Mouse (Mus musculus) MEL (cell line): Measurements from ENCODE around the gene Galntl5. TPM values are rescaled to one million over a fixed set of nuclear protein-coding genes. Genes with fewer than 3 reads are reported as not detected.

Experiments
- DNase-seq: peaks from one replicate; pipeline ENCODE4 v3.0.0; 2011; ENCODE audit warnings: low read depth, low spot score
- H3K27ac ChIP-seq: 2 replicates; pipeline ENCODE4 v1.5.1; 2012; ENCODE audit warnings: low read depth, mild to moderate bottlenecking, control low read depth, low read length, moderate library complexity; ENCODE audit not compliant: control insufficient read depth
- H3K27me3 ChIP-seq, 2 experiments: fragments of 150-350 bp in 1 of 2; sonication (generic) in 1 of 2; 2 replicates each; pipeline ENCODE4 v1.6.1; 2012; ENCODE audit warnings: low read length in 2 of 2, mild to moderate bottlenecking in 2 of 2, improper control_type of control experiment in 1 of 2, moderate library complexity in 1 of 2; ENCODE audit not compliant: insufficient read depth in 2 of 2, control insufficient read depth in 1 of 2
- H3K36me3 ChIP-seq, 2 experiments: 2 replicates each; pipeline ENCODE4 v1.6.1; 2012 to 2014; ENCODE audit warnings: low read length in 2 of 2, improper control_type of control experiment in 1 of 2, inconsistent platforms in 1 of 2, mild to moderate bottlenecking in 1 of 2; ENCODE audit not compliant: insufficient read depth in 2 of 2, control insufficient read depth in 1 of 2
- H3K4me1 ChIP-seq, 2 experiments: fragments of 150-350 bp in 1 of 2; sonication (generic) in 1 of 2; 2 replicates each; pipeline ENCODE4 v1.6.1; 2012; ENCODE audit warnings: low read length in 2 of 2, improper control_type of control experiment in 1 of 2, mild to moderate bottlenecking in 1 of 2; ENCODE audit not compliant: insufficient read depth in 2 of 2, control insufficient read depth in 1 of 2
- H3K4me3 ChIP-seq, 2 experiments: fragments of 150-350 bp in 1 of 2; sonication (generic) in 1 of 2; 2 replicates each; pipeline ENCODE4 v1.5.1; 2012; ENCODE audit warnings: low read depth in 2 of 2, low read length in 2 of 2, mild to moderate bottlenecking in 2 of 2, moderate library complexity in 2 of 2, control low read depth in 1 of 2, improper control_type of control experiment in 1 of 2; ENCODE audit not compliant: control insufficient read depth in 1 of 2, insufficient read depth in 1 of 2
- H3K79me2 ChIP-seq: 2 replicates; pipeline ENCODE4 v1.6.1; 2012; ENCODE audit warnings: mild to moderate bottlenecking, low read length, moderate library complexity; ENCODE audit not compliant: control insufficient read depth, poor library complexity, insufficient read depth
- H3K9ac ChIP-seq: 2 replicates; pipeline ENCODE4 v1.6.1; 2012; ENCODE audit warnings: low read depth, mild to moderate bottlenecking, control low read depth, low read length, moderate library complexity; ENCODE audit not compliant: control insufficient read depth, poor library complexity, severe bottlenecking
- H3K9me3 ChIP-seq: fragments of 150-350 bp; sonication (generic); replicated peaks from 2 replicates; pipeline ENCODE4 v1.6.1; 2012; ENCODE audit warnings: mild to moderate bottlenecking, low read length, improper control_type of control experiment, moderate library complexity; ENCODE audit not compliant: insufficient read depth
- BHLHE40 ChIP-seq: IDR thresholded peaks from 2 replicates; pipeline ENCODE4 v1.6.1; 2012; ENCODE audit warnings: low read depth, mild to moderate bottlenecking, inconsistent platforms, low read length, improper control_type of control experiment, borderline replicate concordance
- CHD2 ChIP-seq: IDR thresholded peaks from 2 replicates; pipeline ENCODE4 v1.6.1; 2011; ENCODE audit warnings: low read length, improper control_type of control experiment
- CTCF ChIP-seq, 3 experiments: IDR thresholded peaks in 2 of 3; conservative IDR thresholded peaks in 1 of 3; 2 replicates each; pipeline ENCODE4 v1.5.1; 2011 to 2012; ENCODE audit warnings: low read length in 3 of 3, low read depth in 2 of 3, mild to moderate bottlenecking in 2 of 3, improper control_type of control experiment in 1 of 3, inconsistent platforms in 1 of 3, mixed read lengths in 1 of 3, moderate library complexity in 1 of 3; ENCODE audit not compliant: control insufficient read depth in 1 of 3, insufficient read depth in 1 of 3, poor library complexity in 1 of 3, severe bottlenecking in 1 of 3
- E2F4 ChIP-seq: IDR thresholded peaks from 2 replicates; pipeline ENCODE4 v1.6.1; 2011; ENCODE audit warnings: low read depth, low read length, improper control_type of control experiment, borderline replicate concordance
- EP300 ChIP-seq, 2 experiments: IDR thresholded peaks; 2 replicates each; pipeline ENCODE4 v1.6.1; 2011; ENCODE audit warnings: improper control_type of control experiment in 2 of 2, low read length in 2 of 2, low read depth in 1 of 2, mild to moderate bottlenecking in 1 of 2
- GABPA ChIP-seq: IDR thresholded peaks from 2 replicates; pipeline ENCODE4 v1.6.1; 2012; ENCODE audit warnings: low read depth, mild to moderate bottlenecking, inconsistent platforms, low read length, improper control_type of control experiment, moderate library complexity
- HCFC1 ChIP-seq: IDR thresholded peaks from 2 replicates; pipeline ENCODE4 v1.6.1; 2012; ENCODE audit warnings: low read depth, mild to moderate bottlenecking, inconsistent platforms, low read length, improper control_type of control experiment, moderate library complexity
- MAFK ChIP-seq: IDR thresholded peaks from 2 replicates; pipeline ENCODE4 v1.6.1; 2011; ENCODE audit warnings: low read depth, mild to moderate bottlenecking, low read length, improper control_type of control experiment, borderline replicate concordance
- MEF2A ChIP-seq: IDR thresholded peaks from 2 replicates; pipeline ENCODE4 v1.6.1; 2014; ENCODE audit warnings: low read depth, mild to moderate bottlenecking, inconsistent platforms, low read length, improper control_type of control experiment; ENCODE audit not compliant: poor library complexity, insufficient replicate concordance, severe bottlenecking; ENCODE audit errors: extremely low read depth
- MXI1 ChIP-seq: IDR thresholded peaks from 2 replicates; pipeline ENCODE4 v1.6.1; 2011; ENCODE audit warnings: mild to moderate bottlenecking, low read depth, low read length, improper control_type of control experiment
- MYB ChIP-seq: IDR thresholded peaks from 2 replicates; pipeline ENCODE4 v1.6.1; 2011; ENCODE audit warnings: mild to moderate bottlenecking, low read depth, low read length, improper control_type of control experiment
- MYC ChIP-seq: IDR thresholded peaks from 2 replicates; pipeline ENCODE4 v1.6.1; 2011; ENCODE audit warnings: low read depth, mild to moderate bottlenecking, low read length, improper control_type of control experiment, moderate library complexity
- NELFE ChIP-seq: IDR thresholded peaks from 2 replicates; pipeline ENCODE4 v1.6.1; 2011; ENCODE audit warnings: low read depth, low read length, improper control_type of control experiment
- POLR2A ChIP-seq, 2 experiments: IDR thresholded peaks; 2 replicates each; pipeline ENCODE4 v1.6.1; 2011 to 2012; ENCODE audit warnings: low read length in 2 of 2, mild to moderate bottlenecking in 2 of 2, control low read depth in 1 of 2, improper control_type of control experiment in 1 of 2, low read depth in 1 of 2, moderate library complexity in 1 of 2; ENCODE audit not compliant: control insufficient read depth in 1 of 2, insufficient read depth in 1 of 2, poor library complexity in 1 of 2
- POLR2AphosphoS5 ChIP-seq: IDR thresholded peaks from 2 replicates; pipeline ENCODE4 v1.6.1; 2012; ENCODE audit warnings: low read depth, borderline replicate concordance, mild to moderate bottlenecking, inconsistent platforms, low read length, moderate library complexity, mixed read lengths
- RAD21 ChIP-seq: IDR thresholded peaks from 2 replicates; pipeline ENCODE4 v1.6.1; 2011; ENCODE audit warnings: mild to moderate bottlenecking, low read depth, low read length, improper control_type of control experiment
- RCOR1 ChIP-seq: IDR thresholded peaks from 2 replicates; pipeline ENCODE4 v1.6.1; 2012; ENCODE audit warnings: low read depth, mild to moderate bottlenecking, inconsistent platforms, low read length, improper control_type of control experiment
- SMC3 ChIP-seq: IDR thresholded peaks from 2 replicates; pipeline ENCODE4 v1.6.1; 2011; ENCODE audit warnings: low read depth, low read length, improper control_type of control experiment
- TAL1 ChIP-seq: IDR thresholded peaks from 2 replicates; pipeline ENCODE4 v1.6.1; 2012; ENCODE audit warnings: mild to moderate bottlenecking, inconsistent platforms, low read length, moderate library complexity, mixed read lengths
- TCF12 ChIP-seq: IDR thresholded peaks from 2 replicates; pipeline ENCODE4 v1.6.1; 2014; ENCODE audit warnings: low read depth, mild to moderate bottlenecking, inconsistent platforms, low read length, improper control_type of control experiment, moderate library complexity
- UBTF ChIP-seq: IDR thresholded peaks from 2 replicates; pipeline ENCODE4 v1.6.1; 2012; ENCODE audit warnings: low read depth, mild to moderate bottlenecking, inconsistent platforms, low read length, improper control_type of control experiment, moderate library complexity, borderline replicate concordance; ENCODE audit not compliant: insufficient read depth
- USF1 ChIP-seq: IDR thresholded peaks from 2 replicates; pipeline ENCODE4 v1.6.1; 2014; ENCODE audit warnings: low read depth, mild to moderate bottlenecking, inconsistent platforms, low read length, improper control_type of control experiment, moderate library complexity
- ZC3H11A ChIP-seq: IDR thresholded peaks from 2 replicates; pipeline ENCODE4 v1.6.1; 2012; ENCODE audit warnings: low read depth, mild to moderate bottlenecking, inconsistent platforms, low read length, improper control_type of control experiment
- ZKSCAN1 ChIP-seq: IDR thresholded peaks from 2 replicates; pipeline ENCODE4 v1.6.1; 2012; ENCODE audit warnings: low read depth, mild to moderate bottlenecking, inconsistent platforms, low read length, improper control_type of control experiment, moderate library complexity
- ZMIZ1 ChIP-seq: IDR thresholded peaks from 2 replicates; pipeline ENCODE4 v1.6.1; 2012; ENCODE audit warnings: low read depth, mild to moderate bottlenecking, inconsistent platforms, low read length, improper control_type of control experiment, moderate library complexity
- polyA plus RNA-seq, 2 experiments: library from polyadenylated mRNA; stranded (reverse) in 1 of 2; unstranded in 1 of 2; fragments of >175 nt in 1 of 2; fragments of >200 nt in 1 of 2; gene quantifications; 2 replicates each; pipeline versions ENCODE4 v1.2.1 to v1.2.4; 2012; ENCODE audit warnings: low replicate concordance in 2 of 2, low read depth in 1 of 2; ENCODE audit not compliant: insufficient read length in 2 of 2, insufficient read depth in 1 of 2, missing spikeins in 1 of 2
- total RNA-seq: library from RNA; depleted of rRNA; stranded (reverse); fragments of 300-350 nt; gene quantifications from 2 replicates; pipeline ENCODE4 v1.2.3, GENCODE M21; 2012

Galntl5 gene
- total and polyA plus RNA-seq, 3 experiments, result not detected

DNA sequence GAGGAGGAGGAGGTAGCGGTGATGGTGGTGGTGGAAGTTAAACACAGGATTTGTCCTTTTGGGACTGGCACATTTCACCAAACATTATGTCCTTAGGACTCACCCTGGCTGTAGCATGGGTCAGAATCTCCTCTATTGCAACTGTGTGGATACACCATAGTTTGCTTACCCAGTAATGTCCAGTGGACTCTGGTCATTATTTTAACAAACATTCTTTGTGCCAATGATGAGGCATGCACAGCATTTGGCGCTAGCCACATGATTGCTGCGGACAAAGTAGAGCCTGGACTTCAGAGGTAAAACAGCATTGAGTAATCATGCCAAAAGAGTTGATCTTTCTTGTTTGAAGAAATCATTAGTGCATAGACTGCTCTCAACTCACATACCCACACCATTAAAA, 17.3 kb upstream of the Galntl5 start:
- no peaks in the 10 kb centered on the region for H3K36me3 ChIP-seq
- no peaks in the 10 kb centered on the region for H3K79me2 ChIP-seq
- no peak overlapping the region for H3K4me3 ChIP-seq
- no peak overlapping the region for H3K27ac ChIP-seq
- H3K4me1 ChIP-seq, result no peaks in the 10 kb centered on the region
- H3K27me3 ChIP-seq, result no peaks in the 10 kb centered on the region; a peak in 3 of 4 replicates
- H3K9me3 ChIP-seq, result no peaks in the 10 kb centered on the region
- TF ChIP-seq ZMIZ1 (no peak), CTCF (IDR thresholded peaks at IDR 0.05 in 2 of 3, conservative IDR thresholded peaks at IDR 0.05 in 1 of 3; ENCODE audit: control insufficient read depth in 1 of 3, insufficient read depth in 1 of 3, low read depth in 2 of 3, low read length in 3 of 3, poor library complexity in 1 of 3, severe bottlenecking in 1 of 3) (no peak), POLR2AphosphoS5 (no peak), CHD2 (no peak), UBTF (no peak), BHLHE40 (no peak), POLR2A (IDR thresholded peaks at IDR 0.05; ENCODE audit: control insufficient read depth in 1 of 2, insufficient read depth in 1 of 2, low read depth in 1 of 2, low read length in 2 of 2, poor library complexity in 1 of 2) (no peak), E2F4 (no peak), MAFK (no peak), MYB (no peak), MXI1 (no peak), ZKSCAN1 (no peak), ZC3H11A (no peak), HCFC1 (no peak), TAL1 (no peak), GABPA (no peak), TCF12 (no peak), RAD21 (no peak)
- H3K9ac ChIP-seq, result no peak overlapping the region
- no peak for DNase-seq

DNA sequence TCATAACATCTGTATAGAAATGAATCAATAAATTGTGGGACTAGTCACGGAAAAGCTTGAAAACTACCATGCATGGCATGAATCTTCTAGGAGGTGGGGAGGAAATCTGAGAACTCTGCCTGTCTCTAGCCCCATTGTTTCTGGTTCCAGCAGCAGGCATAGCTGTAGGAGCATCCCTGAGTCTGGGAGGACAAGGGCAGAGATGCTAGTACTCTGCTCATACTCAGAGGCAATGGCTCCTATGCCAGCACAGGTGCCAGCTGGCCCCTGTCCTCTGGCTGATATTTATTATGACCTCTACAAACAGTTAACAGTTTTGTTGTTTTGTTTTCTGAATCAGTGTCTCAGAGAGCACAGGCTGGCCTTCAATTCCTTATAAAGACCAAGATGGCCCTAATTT, 16.9 kb upstream of the Galntl5 start:
- H3K36me3 ChIP-seq, result no peaks in the 10 kb centered on the region
- H3K4me1 ChIP-seq, result no peaks in the 10 kb centered on the region
- no peaks in the 10 kb centered on the region for H3K79me2 ChIP-seq
- H3K27me3 ChIP-seq, result peaks cover 0 to 2% of the 10 kb centered on the region in 2 experiments; a peak in 3 of 4 replicates
- no peaks in the 10 kb centered on the region for H3K9me3 ChIP-seq
- H3K4me3 ChIP-seq, result no peak overlapping the region
- no peak for DNase-seq
- TF ChIP-seq MEF2A (no peak), NELFE (no peak), GABPA (no peak), MXI1 (no peak), MYC (no peak), HCFC1 (no peak), E2F4 (no peak), MAFK (no peak), SMC3 (no peak), MYB (no peak), EP300 (IDR thresholded peaks at IDR 0.05; ENCODE audit: low read depth in 1 of 2, low read length in 2 of 2) (no peak), CTCF (IDR thresholded peaks at IDR 0.05 in 2 of 3, conservative IDR thresholded peaks at IDR 0.05 in 1 of 3; ENCODE audit: control insufficient read depth in 1 of 3, insufficient read depth in 1 of 3, low read depth in 2 of 3, low read length in 3 of 3, poor library complexity in 1 of 3, severe bottlenecking in 1 of 3) (no peak), USF1 (no peak), RCOR1 (no peak)
- H3K27ac ChIP-seq, result no peak overlapping the region
- H3K9ac ChIP-seq, result no peak overlapping the region
